Mouse (Mus musculus) left cerebral cortex, adult 9 months (tissue): ENCODE data around the gene Vmn2r98.
"Not testable (repeated sequence)": the region's sequence is repeated elsewhere in the genome, so short reads cannot be mapped to it uniquely, and the experiment has no call there.

Experiments used
- DNase-seq, 2 experiments: peaks; one replicate each; pipeline ENCODE4 v3.0.0; 2022; ENCODE audit warnings: low spot score in 2 of 2

Gene Vmn2r98

DNA sequence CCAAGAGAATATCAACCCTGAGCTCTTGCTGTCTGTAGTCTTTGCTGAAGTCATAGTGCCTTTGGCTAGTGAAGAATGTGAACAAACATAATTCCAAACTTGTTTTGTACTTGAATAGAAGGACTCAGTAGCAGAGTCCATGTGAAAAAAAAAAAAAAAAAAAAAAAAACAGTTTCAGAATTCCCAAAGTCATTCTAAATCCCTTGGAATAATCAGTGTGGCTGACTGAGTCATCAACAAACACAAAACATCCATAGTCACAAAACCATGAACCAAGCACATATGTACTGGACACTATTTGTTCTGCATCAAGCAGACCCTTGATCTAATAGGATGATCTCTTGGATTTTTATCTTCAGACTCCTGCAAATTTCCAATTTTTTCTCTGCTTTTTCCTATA is at the start of gene Vmn2r98:
Gene Vmn2r98, plus strand, starts transcription at position 301 of the 400 bp plus-strand sequence.
- not testable (repeated sequence) for DNase-seq

DNA sequence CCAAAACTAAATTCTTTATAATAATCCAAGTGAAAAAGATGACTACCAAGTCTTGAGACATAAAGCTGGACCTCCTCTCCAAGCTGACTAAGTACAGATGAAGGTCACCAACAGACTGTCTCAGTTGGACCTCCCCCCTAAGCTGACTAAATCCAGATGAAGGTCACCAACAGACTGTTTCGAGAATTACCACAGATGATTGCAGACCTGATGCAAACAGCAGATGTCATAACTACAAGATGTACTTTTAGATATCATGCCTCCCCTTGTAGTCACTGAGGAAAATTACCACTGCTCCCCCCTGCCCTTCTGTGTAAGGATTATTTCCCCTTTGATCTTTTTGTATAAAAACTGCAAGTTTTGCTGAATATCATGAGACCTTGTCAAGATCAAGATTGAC is 21.8 kb upstream of the Vmn2r98 start:
- not testable (repeated sequence) for DNase-seq

DNA sequence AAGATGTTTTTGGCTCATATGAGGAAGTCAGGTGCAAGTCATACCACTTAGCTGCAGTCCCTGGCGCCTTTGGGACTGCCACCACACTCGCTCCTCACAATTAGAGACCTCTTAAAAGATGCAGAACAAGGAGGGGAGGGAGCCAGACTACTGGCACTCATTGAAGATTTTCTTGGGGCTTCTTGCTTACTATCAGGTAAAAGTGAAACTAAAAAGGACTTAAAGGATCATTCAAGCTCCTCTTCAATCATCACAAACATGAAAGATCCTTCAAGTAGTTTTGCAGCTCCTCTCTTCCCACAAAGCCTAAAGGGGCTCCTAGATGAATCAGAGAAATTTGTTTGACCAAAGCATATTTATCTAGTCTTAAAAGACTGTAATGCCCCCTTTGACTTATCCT is 21.3 kb upstream of the Vmn2r98 start:
- no peak for DNase-seq

DNA sequence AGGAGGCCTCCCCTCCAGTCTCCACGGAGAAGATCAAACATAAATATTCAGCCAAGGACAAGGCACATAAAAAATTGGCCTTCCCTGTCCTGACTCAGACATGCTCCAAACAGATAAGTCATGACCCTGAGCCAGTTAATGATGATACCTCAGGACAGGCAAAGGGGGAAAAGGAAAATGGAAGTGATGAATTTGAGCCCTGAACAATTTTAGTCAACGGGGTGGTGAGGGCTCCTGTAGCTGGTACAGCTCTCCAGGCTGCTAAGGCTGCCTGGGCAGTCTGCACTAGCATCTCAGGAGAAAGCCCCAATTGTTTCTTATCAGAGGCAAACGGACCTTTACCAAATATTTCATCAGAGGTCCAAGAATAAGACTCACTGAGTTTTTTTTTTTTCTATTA is 20.5 kb upstream of the Vmn2r98 start:
- DNase-seq = no peak
